In genomic region chr14:104459513-104460111, GRCm38 (mm10) we compare ENCODE assay signal across 13 mouse cellular contexts. TPM values are rescaled to one million over a fixed set of nuclear protein-coding genes. Genes with fewer than 3 reads are reported as not detected.
A peak's percentile ranks its signal among the peaks of the same experiment; 100 is the strongest.
DNase-seq lines count a peak whose midpoint lies in the region; ATAC-seq and TF ChIP-seq lines count a peak whose summit lies in the region.
"Had no signal": no experiment of that assay in that cellular context is flagged by ENCODE, and none has a peak within 500 bp of the region (broad histone marks: within the 10 kb centered on the region; RNA-seq: fewer than 3 reads in every experiment).

No protein-coding gene starts in this region.

- intact Hi-C loops in left cerebral cortex, postnatal 4 days (cut with DNase I): loop anchor here (5.0 to 10.0 kb wide), 2 partner anchors 425 to 807 kb away; partner anchors contain the start of gene Slain1

- TF ChIP-seq CTCF in hindbrain, postnatal 0 days (IDR thresholded peaks at IDR 0.05; ENCODE audit: low read depth): no peak

- peak; percentile 35 for DNase-seq in embryo, embryonic 10 days (ENCODE audit: low spot score)
- DNase-seq in embryonic facial prominence, embryonic 11.5 days (ENCODE audit: low spot score): peak; percentile 32
- peak; percentile 26 for DNase-seq in hindbrain, postnatal 0 days (ENCODE audit: low spot score)
- DNase-seq in left cerebral cortex, postnatal 4 days: no peak
- DNase-seq in Muller cell, postnatal 12 days (ENCODE audit: inconsistent ontology term): no peak
- DNase-seq in lung, postnatal 4 days: no peak
- DNase-seq: kidney, postnatal 36 days; lung, adult 2 months had no signal

- H3K4me1 ChIP-seq in embryonic facial prominence, embryonic 11.5 days (ENCODE audit: control insufficient read depth, insufficient read depth, low read length): no peaks in the 10 kb centered on the region
- H3K4me1 ChIP-seq in hindbrain, postnatal 0 days (ENCODE audit: insufficient read depth, low read length): no peaks in the 10 kb centered on the region
- peaks cover 5% of the 10 kb centered on the region for H3K4me1 ChIP-seq in midbrain, embryonic 16.5 days (ENCODE audit: control insufficient read depth, insufficient read depth, low read length)

- peaks cover 38% of the 10 kb centered on the region for H3K27me3 ChIP-seq in embryonic facial prominence, embryonic 11.5 days (ENCODE audit: control insufficient read depth, insufficient read depth, low read length)
- peaks cover 65% of the 10 kb centered on the region for H3K27me3 ChIP-seq in hindbrain, postnatal 0 days (ENCODE audit: insufficient read depth, low read length)
- H3K27me3 ChIP-seq in midbrain, embryonic 16.5 days (ENCODE audit: control insufficient read depth, insufficient read depth, low read depth, low read length): peaks cover 22% of the 10 kb centered on the region
- H3K27me3 ChIP-seq: CH12.LX had no signal

- H3K9ac ChIP-seq in embryonic facial prominence, embryonic 11.5 days (replicated peaks; ENCODE audit: low read length): no peak overlapping the region
- H3K9ac ChIP-seq in hindbrain, postnatal 0 days (replicated peaks; ENCODE audit: low read length): no peak overlapping the region
- H3K9ac ChIP-seq in midbrain, embryonic 16.5 days (ENCODE audit: low read depth, low read length): 0 out of 2 replicates have a peak overlapping the region, but pooled peaks have one; percentile 31

- H3K36me3 ChIP-seq in embryonic facial prominence, embryonic 11.5 days (replicated peaks; ENCODE audit: control insufficient read depth, insufficient read depth, low read depth, low read length): no peaks in the 10 kb centered on the region
- H3K36me3 ChIP-seq in hindbrain, postnatal 0 days (ENCODE audit: insufficient read depth, low read length): no peaks in the 10 kb centered on the region
- H3K36me3 ChIP-seq in midbrain, embryonic 16.5 days (ENCODE audit: control insufficient read depth, insufficient read depth, low read length): no peaks in the 10 kb centered on the region

- no peaks in the 10 kb centered on the region for H3K9me3 ChIP-seq in embryonic facial prominence, embryonic 11.5 days (replicated peaks; ENCODE audit: control insufficient read depth, low read length)
- H3K9me3 ChIP-seq in hindbrain, postnatal 0 days (ENCODE audit: low read length): no peaks in the 10 kb centered on the region
- no peaks in the 10 kb centered on the region for H3K9me3 ChIP-seq in midbrain, embryonic 16.5 days (replicated peaks; ENCODE audit: control insufficient read depth, low read length, poor library complexity, severe bottlenecking)

- ATAC-seq in embryonic facial prominence, embryonic 11.5 days (replicated peaks; ENCODE audit: insufficient number of reproducible peaks, low FRiP score, low TSS enrichment, low read depth): no peak
- ATAC-seq in hindbrain, postnatal 0 days: no peak
- ATAC-seq in midbrain, embryonic 16.5 days: peak; percentile 40; the same call in 1 of the 2 replicates
- no peak for ATAC-seq in cerebellum, adult (ENCODE audit: insufficient number of reproducible peaks, low FRiP score, low TSS enrichment)

- H3K4me3 ChIP-seq in embryonic facial prominence, embryonic 11.5 days (ENCODE audit: low read depth, low read length): no peak overlapping the region
- no peak overlapping the region for H3K4me3 ChIP-seq in hindbrain, postnatal 0 days (ENCODE audit: low read length)
- peak overlapping the region; percentile 22 for H3K4me3 ChIP-seq in midbrain, embryonic 16.5 days (ENCODE audit: low read depth, low read length)
- H3K4me3 ChIP-seq: erythroblast, embryonic 14.5 days had no signal

- H3K4me2 ChIP-seq in embryonic facial prominence, embryonic 11.5 days (ENCODE audit: low read depth, low read length): no peak overlapping the region
- peak overlapping the region; percentile 38 for H3K4me2 ChIP-seq in hindbrain, postnatal 0 days (ENCODE audit: low read depth, low read length)
- peak overlapping the region; percentile 41 for H3K4me2 ChIP-seq in midbrain, embryonic 16.5 days (ENCODE audit: low read length)

- no peak overlapping the region for H3K27ac ChIP-seq in embryonic facial prominence, embryonic 11.5 days (replicated peaks; ENCODE audit: low read depth, low read length)
- H3K27ac ChIP-seq in hindbrain, postnatal 0 days: no peak overlapping the region
- peak overlapping the region; percentile 58; the same call in 1 of the 2 replicates for H3K27ac ChIP-seq in midbrain, embryonic 16.5 days (ENCODE audit: low read length)

- under 1% methylated on average over 25 of the region's 25 CpGs for WGBS in embryonic facial prominence, embryonic 11.5 days
- WGBS in hindbrain, postnatal 0 days: 1% methylated on average over 25 of the region's 25 CpGs
- under 1% methylated on average over 25 of the region's 25 CpGs for WGBS in midbrain, embryonic 16.5 days

RNA-seq across cellular contexts. Expression of gene Pou4f1, which starts 8.2 kb away (rescaled TPM):
- polyA plus RNA-seq in embryonic facial prominence, embryonic 11.5 days (2014; fragmentation: Nextera tagmentation; extraction: Ambion mirVana): 28.3 and 29.6 TPM in 2 replicates
- 7.7 and 8.0 TPM in 2 replicates for total RNA-seq in hindbrain, postnatal 0 days (2014; rRNA removed)
- 19.0 and 21.8 TPM in 2 replicates for polyA plus RNA-seq in hindbrain, postnatal 0 days (2015; fragmentation: Nextera tagmentation; extraction: Ambion mirVana)
- 63.1 and 75.6 TPM in 2 replicates for polyA plus RNA-seq in midbrain, embryonic 16.5 days (2015; fragmentation: Nextera tagmentation; extraction: Ambion mirVana)
- total RNA-seq in left cerebral cortex, postnatal 4 days (2021): under 1 TPM in 1 of 2 experiments, not detected in 1; 0.30 TPM
- total RNA-seq: hematopoietic stem cell, adult 5-6 weeks had no signal
- polyA plus RNA-seq: erythroblast, embryonic 14.5 days had no signal

Comparison
In these comparisons a context has a peak if more than half of its experiments do, and no peak if none do; other contexts are left out.
1. DNase-seq: peak in embryo, embryonic 10 days (single experiment), embryonic facial prominence, embryonic 11.5 days (single experiment) and hindbrain, postnatal 0 days (single experiment); none in left cerebral cortex, postnatal 4 days (single experiment), Muller cell, postnatal 12 days (single experiment) and lung, postnatal 4 days (0 of 2).